Mouse (Mus musculus): ENCODE data around the gene Lcmt2. TPM values are rescaled to one million over a fixed set of nuclear protein-coding genes. Genes with fewer than 3 reads are reported as not detected.
"Not testable (repeated sequence)": the region's sequence is repeated elsewhere in the genome, so short reads cannot be mapped to it uniquely, and the experiment has no call there.

Gene Lcmt2
- polyA plus RNA-seq, 1 experiment from 2014 or later, result 4.3 TPM

DNA sequence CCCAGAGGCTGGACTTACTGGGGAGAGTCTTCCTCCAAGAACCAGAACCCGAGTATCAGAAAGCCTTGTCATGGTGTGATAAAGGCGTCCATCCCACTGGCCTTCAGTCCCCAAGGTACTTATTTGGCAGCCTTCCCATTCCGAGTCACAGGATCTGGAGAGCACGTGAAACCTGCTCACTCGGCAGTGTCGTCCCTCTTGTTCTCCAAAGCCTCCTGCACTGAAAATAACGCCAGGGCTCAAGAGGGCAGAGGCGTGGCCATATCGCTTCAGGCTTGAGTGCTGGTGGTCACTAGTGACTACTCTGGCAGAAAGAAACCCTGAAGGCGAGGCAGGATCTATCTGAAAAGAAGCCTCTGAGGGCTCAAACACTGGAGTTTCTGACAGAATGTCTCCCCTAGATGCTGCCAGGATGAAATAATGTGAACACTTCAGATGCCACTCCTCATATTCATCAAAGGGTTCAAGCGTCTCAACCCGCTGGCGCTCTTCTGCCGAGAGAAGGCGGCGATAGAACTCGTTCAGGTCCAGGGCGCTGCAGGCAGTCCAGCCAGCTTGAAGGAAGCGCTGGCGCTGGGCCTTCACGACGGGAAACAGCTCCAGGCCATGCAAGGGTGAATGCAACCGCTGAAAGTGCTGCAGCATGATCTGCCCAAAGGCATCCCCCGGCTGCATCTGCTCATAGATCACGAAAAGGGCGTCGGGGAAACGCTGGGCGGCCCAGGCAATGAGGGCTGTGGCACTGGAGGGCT is 1.0 kb downstream of the Lcmt2 start:
- Histone ChIP-seq H3K36me3 (ENCODE audit: inconsistent target) (no peaks in the 10 kb centered on the region), H3K4me3 (ENCODE audit: inconsistent target) (peak overlapping the region; percentile 55), H3K79me2 (ENCODE audit: inconsistent target) (peaks cover 33% of the 10 kb centered on the region), H3K27ac (peak overlapping the region; percentile 67)
- WGBS (ENCODE audit: missing documents), result 35% methylated on average over 29 of the region's 29 CpGs

DNA sequence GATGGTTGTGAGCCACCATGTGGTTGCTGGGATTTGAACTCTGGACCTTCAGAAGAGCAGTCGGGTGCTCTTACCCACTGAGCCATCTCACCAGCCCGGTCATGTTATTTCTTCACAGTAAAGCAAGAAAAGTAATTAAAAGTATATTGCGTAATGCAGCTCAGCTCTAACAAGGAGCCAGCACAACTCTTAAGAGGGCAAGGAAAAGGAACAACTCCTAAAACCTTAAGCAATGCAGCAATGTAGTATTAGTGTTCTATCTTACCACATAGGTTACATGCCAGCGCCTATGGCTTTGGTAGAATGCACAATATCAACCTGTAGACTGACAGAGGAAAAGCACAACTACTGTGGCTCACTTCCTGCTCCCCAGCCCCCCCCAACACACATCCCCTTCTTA is 3.1 kb downstream of the Lcmt2 start:
- Histone ChIP-seq H3K36me3 (ENCODE audit: inconsistent target) (no peaks in the 10 kb centered on the region), H3K79me2 (ENCODE audit: inconsistent target) (peaks cover 33% of the 10 kb centered on the region), H3K4me3 (ENCODE audit: inconsistent target) (no peak overlapping the region), H3K27ac (no peak overlapping the region)
- WGBS (ENCODE audit: missing documents), result 68% methylated on average over 4 of the region's 4 CpGs

DNA sequence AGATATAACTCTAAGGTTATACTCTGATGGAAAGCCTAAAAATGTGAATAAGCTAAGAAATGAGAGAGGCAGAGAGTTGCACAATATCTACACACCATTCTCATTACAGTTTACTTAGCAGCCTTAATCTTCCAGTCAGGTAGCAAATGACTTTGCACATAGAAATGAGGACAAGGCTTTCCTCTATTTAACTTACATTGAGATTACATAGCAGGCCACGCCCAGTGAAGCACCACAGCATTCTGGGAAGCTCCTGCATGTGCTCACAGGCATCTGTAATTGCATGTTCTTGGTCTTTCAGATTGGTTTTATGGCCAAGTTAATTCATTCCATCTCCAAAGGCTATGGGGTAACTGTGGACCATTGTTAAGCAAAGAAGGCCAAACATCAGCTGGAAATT is 7.6 kb downstream of the Lcmt2 start:
- Histone ChIP-seq H3K4me3 (ENCODE audit: inconsistent target) (no peak overlapping the region), H3K27ac (no peak overlapping the region), H3K36me3 (ENCODE audit: inconsistent target) (no peaks in the 10 kb centered on the region), H3K79me2 (ENCODE audit: inconsistent target) (peaks cover 5% of the 10 kb centered on the region)
- WGBS (ENCODE audit: missing documents), result 100% methylated on average over 1 of the region's 1 CpGs

- WGBS (ENCODE audit: missing documents), result 88% methylated on average over 9 of the region's 9 CpGs
- Histone ChIP-seq H3K79me2 (ENCODE audit: inconsistent target) (no peaks in the 10 kb centered on the region), H3K36me3 (ENCODE audit: inconsistent target) (no peaks in the 10 kb centered on the region), H3K4me3 (ENCODE audit: inconsistent target) (no peak overlapping the region), H3K27ac (no peak overlapping the region)
These were observed 11.4 kb downstream of the Lcmt2 start for GRCm38 (mm10) chr2:121128865-121129620.

- 100% methylated on average over 1 of the region's 1 CpGs for WGBS (ENCODE audit: missing documents)
- no peak overlapping the region for H3K27ac ChIP-seq
- no peaks in the 10 kb centered on the region for H3K79me2 ChIP-seq (ENCODE audit: inconsistent target)
- H3K36me3 ChIP-seq (ENCODE audit: inconsistent target), result no peaks in the 10 kb centered on the region
- H3K4me3 ChIP-seq (ENCODE audit: inconsistent target), result no peak overlapping the region
These were observed 12.9 kb downstream of the Lcmt2 start for GRCm38 (mm10) chr2:121127536-121127935.

- not testable (repeated sequence) for H3K36me3 ChIP-seq (ENCODE audit: inconsistent target); H3K79me2 ChIP-seq (ENCODE audit: inconsistent target); H3K27ac ChIP-seq; H3K4me3 ChIP-seq (ENCODE audit: inconsistent target)
- WGBS (ENCODE audit: missing documents), result 95% methylated on average over 5 of the region's 5 CpGs
These were observed 14.2 kb downstream of the Lcmt2 start for GRCm38 (mm10) chr2:121126302-121126701.

GRCm38 (mm10) chr2:121119260-121119659 is 21.2 kb downstream of the Lcmt2 start:
- H3K79me2 ChIP-seq (ENCODE audit: inconsistent target), result no peaks in the 10 kb centered on the region
- no peak overlapping the region for H3K27ac ChIP-seq
- 100% methylated on average over 3 of the region's 3 CpGs for WGBS (ENCODE audit: missing documents)
- no peak overlapping the region for H3K4me3 ChIP-seq (ENCODE audit: inconsistent target)
- no peaks in the 10 kb centered on the region for H3K36me3 ChIP-seq (ENCODE audit: inconsistent target)

GRCm38 (mm10) chr2:121115418-121115817 is 25.0 kb downstream of the Lcmt2 start:
- no peak overlapping the region for H3K27ac ChIP-seq
- H3K4me3 ChIP-seq (ENCODE audit: inconsistent target), result no peak overlapping the region
- 100% methylated on average over 2 of the region's 2 CpGs for WGBS (ENCODE audit: missing documents)
- no peaks in the 10 kb centered on the region for H3K79me2 ChIP-seq (ENCODE audit: inconsistent target)
- H3K36me3 ChIP-seq (ENCODE audit: inconsistent target), result no peaks in the 10 kb centered on the region

- WGBS (ENCODE audit: missing documents), result 90% methylated on average over 4 of the region's 4 CpGs
- H3K4me3 ChIP-seq (ENCODE audit: inconsistent target), result no peak within 1 kb of the TSS
- H3K27ac ChIP-seq, result no peak within 1 kb of the TSS
- H3K36me3 ChIP-seq (ENCODE audit: inconsistent target), result no peaks in the 10 kb centered on the region
- H3K79me2 ChIP-seq (ENCODE audit: inconsistent target), result no peaks in the 10 kb centered on the region
These were observed 30.8 kb downstream of the Lcmt2 start, which contains the start of gene Tgm7 for GRCm38 (mm10) chr2:121109695-121110094. Gene Tgm7 (minus strand): TSS chr2:121109795.

DNA sequence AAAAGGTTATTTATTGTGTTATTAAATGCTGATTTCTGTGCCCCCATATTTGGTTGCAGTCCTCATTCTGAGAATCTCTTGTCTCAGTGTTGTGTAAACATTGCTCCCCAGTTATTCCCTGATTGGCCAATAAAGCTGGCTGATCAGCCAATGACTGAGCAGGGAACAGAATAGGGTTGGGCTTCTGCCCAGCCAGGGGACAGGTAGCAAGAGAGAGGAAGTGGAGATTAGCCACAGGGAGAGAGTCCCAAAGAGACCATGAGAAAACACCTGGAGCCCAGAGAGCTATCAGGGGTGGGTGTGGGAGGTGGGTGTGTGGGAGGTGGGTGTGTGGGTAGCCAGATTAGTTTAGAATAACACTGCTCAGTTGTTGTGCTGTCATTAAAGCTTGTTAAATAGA is 34.5 kb downstream of the Lcmt2 start:
- H3K36me3 ChIP-seq (ENCODE audit: inconsistent target), result no peaks in the 10 kb centered on the region

DNA sequence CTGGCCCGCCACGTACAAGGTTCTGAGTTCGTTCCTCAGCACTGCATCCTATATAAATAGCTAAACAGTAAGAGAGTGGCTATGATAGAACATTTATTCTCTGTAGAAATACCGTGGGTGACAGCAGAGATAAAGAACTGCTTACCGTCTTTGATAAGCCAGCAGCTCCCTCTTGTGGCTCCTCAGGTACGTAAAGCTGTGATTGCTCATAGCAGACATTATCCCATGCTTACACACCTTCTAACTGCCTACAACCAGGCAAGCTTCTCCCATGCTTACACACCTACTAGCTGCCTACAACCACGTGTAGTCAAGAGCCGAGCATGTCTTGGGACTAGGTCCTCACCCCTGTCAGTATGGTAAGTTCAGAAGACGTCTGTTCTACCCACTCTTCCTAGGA is 38.4 kb downstream of the Lcmt2 start:
- no peaks in the 10 kb centered on the region for H3K79me2 ChIP-seq (ENCODE audit: inconsistent target)
- WGBS (ENCODE audit: missing documents), result 22% methylated on average over 9 of the region's 9 CpGs
- H3K36me3 ChIP-seq (ENCODE audit: inconsistent target), result no peaks in the 10 kb centered on the region
- no peak overlapping the region for H3K27ac ChIP-seq
- no peak overlapping the region for H3K4me3 ChIP-seq (ENCODE audit: inconsistent target)

More for the DNA sequence above, 34.5 kb downstream of the Lcmt2 start:
- H3K4me3 ChIP-seq (ENCODE audit: inconsistent target), result no peak overlapping the region
- H3K27ac ChIP-seq, result no peak overlapping the region
- no peaks in the 10 kb centered on the region for H3K79me2 ChIP-seq (ENCODE audit: inconsistent target)

DNA sequence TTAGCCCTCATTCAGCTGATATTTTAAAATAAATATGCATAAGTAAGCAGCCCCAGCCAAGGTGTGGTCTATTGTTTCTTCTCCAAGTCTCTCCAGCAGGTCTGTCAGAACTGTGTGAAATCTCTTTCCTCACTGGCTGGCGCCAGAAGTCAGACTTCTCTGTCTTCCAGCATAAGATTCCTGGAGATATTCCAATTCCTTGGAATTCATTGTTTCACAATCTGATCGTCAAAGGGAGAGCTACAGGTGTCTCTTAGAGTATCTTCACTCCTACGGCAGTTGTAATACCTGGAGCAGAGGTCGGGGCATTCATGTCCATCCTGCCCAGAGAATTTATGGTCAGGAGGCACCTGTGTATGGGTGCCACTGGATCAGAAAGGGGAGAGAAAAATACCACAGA is 50.7 kb downstream of the Lcmt2 start:
- 94% methylated on average over 4 of the region's 4 CpGs for WGBS (ENCODE audit: missing documents)
- H3K27ac ChIP-seq, result no peak overlapping the region
- no peaks in the 10 kb centered on the region for H3K36me3 ChIP-seq (ENCODE audit: inconsistent target)
- H3K4me3 ChIP-seq (ENCODE audit: inconsistent target), result no peak overlapping the region
- H3K79me2 ChIP-seq (ENCODE audit: inconsistent target), result no peaks in the 10 kb centered on the region

GRCm38 (mm10) chr2:121088507-121088906 is 51.9 kb downstream of the Lcmt2 start:
- Histone ChIP-seq H3K4me3 (ENCODE audit: inconsistent target) (no peak overlapping the region), H3K36me3 (ENCODE audit: inconsistent target) (no peaks in the 10 kb centered on the region), H3K27ac (no peak overlapping the region), H3K79me2 (ENCODE audit: inconsistent target) (no peaks in the 10 kb centered on the region)
- 97% methylated on average over 2 of the region's 3 CpGs for WGBS (ENCODE audit: missing documents)

- H3K36me3 ChIP-seq (ENCODE audit: inconsistent target), result no peaks in the 10 kb centered on the region
- 23% methylated on average over 6 of the region's 6 CpGs for WGBS (ENCODE audit: missing documents)
- H3K4me3 ChIP-seq (ENCODE audit: inconsistent target), result no peak within 1 kb of the TSS
These were observed 54.8 kb downstream of the Lcmt2 start, which contains the start of gene Tgm5 for GRCm38 (mm10) chr2:121085480-121086185. Gene Tgm5 (minus strand): TSS chr2:121085841.

DNA sequence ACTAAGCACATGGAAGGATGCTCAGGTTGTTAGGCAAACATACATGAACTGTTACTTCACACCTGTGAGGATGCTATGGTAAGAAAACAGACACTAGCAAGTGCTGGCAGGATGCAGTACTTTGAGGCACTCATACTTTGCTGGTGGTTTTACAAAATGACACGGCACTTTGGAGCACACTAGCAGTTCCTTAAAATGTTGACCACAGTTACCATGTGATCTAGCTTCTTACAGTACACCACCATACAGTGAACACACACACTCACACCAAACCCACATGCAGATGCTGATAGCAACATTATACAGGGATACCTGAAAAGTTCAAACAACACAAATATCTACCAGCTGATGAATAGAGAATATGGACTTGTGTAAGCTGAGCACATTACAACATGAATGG is 57.8 kb downstream of the Lcmt2 start:
- 0% methylated on average over 1 of the region's 1 CpGs for WGBS (ENCODE audit: missing documents)
- no peaks in the 10 kb centered on the region for H3K79me2 ChIP-seq (ENCODE audit: inconsistent target)
- no peak overlapping the region for H3K4me3 ChIP-seq (ENCODE audit: inconsistent target)
- H3K27ac ChIP-seq, result no peak overlapping the region
- H3K36me3 ChIP-seq (ENCODE audit: inconsistent target), result no peaks in the 10 kb centered on the region

More at GRCm38 (mm10) chr2:121085480-121086185, 54.8 kb downstream of the Lcmt2 start, which contains the start of gene Tgm5:
- no peaks in the 10 kb centered on the region for H3K79me2 ChIP-seq (ENCODE audit: inconsistent target)
- no peak within 1 kb of the TSS for H3K27ac ChIP-seq

All from macrophage (primary cell).